Mouse (Mus musculus) frontal cortex, postnatal 36 days (tissue): ENCODE data around the gene Pdhb.
"Not testable (repeated sequence)": the region's sequence is repeated elsewhere in the genome, so short reads cannot be mapped to it uniquely, and the experiment has no call there.

Experiments
- DNase-seq, 2 experiments: peaks; one replicate each; pipeline ENCODE4 v3.0.0; 2022; ENCODE audit warnings: low spot score in 2 of 2

Pdhb gene

GRCm38 (mm10) chr14:8191331-8191965 is 18.6 kb upstream of the Pdhb start:
- DNase-seq, result no peak

- DNase-seq, result no peak
These were observed 17.7 kb upstream of the Pdhb start for GRCm38 (mm10) chr14:8190556-8190955.

GRCm38 (mm10) chr14:8186278-8187045 is 13.6 kb upstream of the Pdhb start:
- peak; percentile 60 to 88 for DNase-seq

- no peak for DNase-seq
These were observed 10.5 kb upstream of the Pdhb start for GRCm38 (mm10) chr14:8183330-8183729.

- DNase-seq, result no peak
These were observed 7.7 kb upstream of the Pdhb start for GRCm38 (mm10) chr14:8180371-8181035.

- DNase-seq, result no peak
These were observed 3.4 kb upstream of the Pdhb start for GRCm38 (mm10) chr14:8176251-8176650.

GRCm38 (mm10) chr14:8174634-8175033 is 1.8 kb upstream of the Pdhb start:
- no peak for DNase-seq

GRCm38 (mm10) chr14:8173542-8174250 is 871 bp upstream of the Pdhb start:
- DNase-seq, result not testable (repeated sequence)

- no peak for DNase-seq
These were observed 8.4 kb downstream of the Pdhb start for GRCm38 (mm10) chr14:8164463-8164862.

GRCm38 (mm10) chr14:8161777-8162176 is 11.0 kb downstream of the Pdhb start:
- DNase-seq, result no peak

- DNase-seq, result no peak
These were observed 13.7 kb downstream of the Pdhb start for GRCm38 (mm10) chr14:8159141-8159540.

- no peak for DNase-seq
These were observed 14.1 kb downstream of the Pdhb start for GRCm38 (mm10) chr14:8158721-8159120.

- DNase-seq, result no peak
These were observed 15.9 kb downstream of the Pdhb start for GRCm38 (mm10) chr14:8156947-8157346.

- DNase-seq, result no peak
These were observed 18.8 kb downstream of the Pdhb start for GRCm38 (mm10) chr14:8154072-8154471.

GRCm38 (mm10) chr14:8151757-8152156 is 21.1 kb downstream of the Pdhb start:
- no peak for DNase-seq

GRCm38 (mm10) chr14:8148842-8149241 is 24.0 kb downstream of the Pdhb start:
- DNase-seq, result peak in 1 of 2 experiments; percentile 50

- no peak for DNase-seq
These were observed 26.1 kb downstream of the Pdhb start for GRCm38 (mm10) chr14:8146611-8147223.

- no peak for DNase-seq
These were observed 26.9 kb downstream of the Pdhb start for GRCm38 (mm10) chr14:8145594-8146558.

- DNase-seq, result no peak
These were observed 31.7 kb downstream of the Pdhb start for GRCm38 (mm10) chr14:8141131-8141530.
